Mouse (Mus musculus): ENCODE measurements around the gene Urad. TPM values are rescaled to one million over a fixed set of nuclear protein-coding genes. Genes with fewer than 3 reads are reported as not detected.

Urad gene
- polyA plus RNA-seq, 1 experiment, result not detected

DNA sequence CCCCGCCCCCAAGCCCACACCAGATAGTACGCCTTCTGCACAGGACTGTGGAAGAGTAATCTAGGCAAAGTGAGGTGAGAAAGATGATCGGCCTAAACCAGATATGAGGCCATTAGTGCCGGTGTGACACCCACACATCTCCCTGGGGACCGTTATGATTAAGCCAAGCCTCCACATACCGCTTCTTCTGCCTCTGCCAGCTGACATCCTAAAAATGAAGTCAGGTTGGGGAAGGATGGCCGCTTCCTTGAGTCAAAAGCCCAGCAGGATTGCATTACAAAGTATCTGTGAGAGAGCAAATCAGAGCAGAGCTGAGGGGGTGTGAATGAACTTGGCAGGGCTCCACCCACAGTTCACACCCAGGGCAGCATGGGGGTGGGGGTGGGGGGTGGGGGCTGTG, 10.5 kb upstream of the Urad start:
- TF ChIP-seq CTCF (IDR thresholded peaks at IDR 0.05; ENCODE audit: insufficient read depth, low read depth, low read length), result no peak
- TF ChIP-seq POLR2A (IDR thresholded peaks at IDR 0.05; ENCODE audit: insufficient read depth, low read depth, low read length), result no peak
- H3K4me1 ChIP-seq (ENCODE audit: control insufficient read depth, insufficient read depth, low read length), result no peaks in the 10 kb centered on the region
- H3K27ac ChIP-seq (ENCODE audit: insufficient read depth, low read depth, low read length), result no peak overlapping the region
- H3K4me3 ChIP-seq (ENCODE audit: insufficient read depth, low read depth, low read length), result no peak overlapping the region
- WGBS, result 51% methylated on average over 7 of the region's 7 CpGs

DNA sequence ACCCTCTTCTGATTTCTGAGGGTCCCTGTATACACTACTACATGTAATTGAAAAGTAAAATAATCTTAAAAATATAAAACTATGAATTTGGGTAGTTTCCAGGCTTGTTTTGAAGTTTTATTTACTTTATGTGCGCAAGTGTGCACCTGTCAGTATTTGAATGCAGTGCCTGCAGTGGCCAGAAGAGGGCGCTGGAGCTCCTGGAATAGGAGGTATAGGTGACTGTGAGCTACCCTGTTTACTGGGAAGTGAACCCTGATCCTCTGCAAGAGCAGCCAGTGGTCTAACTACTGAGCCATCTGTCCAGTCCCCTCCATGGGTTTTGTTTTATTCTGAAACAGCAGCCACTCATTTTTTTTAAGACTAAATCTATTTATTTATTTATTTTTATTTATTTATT, 9.3 kb upstream of the Urad start:
- WGBS, result 45% methylated on average over 2 of the region's 2 CpGs
- H3K4me3 ChIP-seq (ENCODE audit: insufficient read depth, low read depth, low read length), result no peak overlapping the region
- H3K4me1 ChIP-seq (ENCODE audit: control insufficient read depth, insufficient read depth, low read length), result no peaks in the 10 kb centered on the region
- no peak for TF ChIP-seq POLR2A (IDR thresholded peaks at IDR 0.05; ENCODE audit: insufficient read depth, low read depth, low read length)
- no peak for TF ChIP-seq CTCF (IDR thresholded peaks at IDR 0.05; ENCODE audit: insufficient read depth, low read depth, low read length)
- no peak overlapping the region for H3K27ac ChIP-seq (ENCODE audit: insufficient read depth, low read depth, low read length)

DNA sequence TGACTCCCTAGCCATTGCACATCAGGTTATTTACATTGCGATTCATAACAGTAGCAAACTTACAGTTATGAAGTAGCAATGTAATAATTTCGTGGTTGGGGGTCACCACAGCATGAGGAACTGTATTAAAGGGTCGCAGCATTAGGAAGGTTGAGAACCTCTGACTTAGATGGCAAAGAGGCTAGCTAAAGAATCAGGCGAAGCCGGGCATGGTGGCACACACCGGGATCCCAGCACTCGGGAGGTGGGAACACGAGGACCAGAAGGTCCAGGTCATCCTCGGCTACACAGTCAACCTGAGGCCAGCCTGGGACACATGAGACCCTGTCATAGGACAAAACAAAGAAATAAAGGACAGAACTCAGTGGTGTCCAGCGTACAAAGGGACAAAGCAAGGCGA, 7.7 kb upstream of the Urad start:
- TF ChIP-seq CTCF (IDR thresholded peaks at IDR 0.05; ENCODE audit: insufficient read depth, low read depth, low read length), result no peak
- Histone ChIP-seq H3K4me1 (ENCODE audit: control insufficient read depth, insufficient read depth, low read length) (no peaks in the 10 kb centered on the region), H3K4me3 (ENCODE audit: insufficient read depth, low read depth, low read length) (no peak overlapping the region), H3K27ac (ENCODE audit: insufficient read depth, low read depth, low read length) (no peak overlapping the region)
- 79% methylated on average over 11 of the region's 11 CpGs for WGBS

DNA sequence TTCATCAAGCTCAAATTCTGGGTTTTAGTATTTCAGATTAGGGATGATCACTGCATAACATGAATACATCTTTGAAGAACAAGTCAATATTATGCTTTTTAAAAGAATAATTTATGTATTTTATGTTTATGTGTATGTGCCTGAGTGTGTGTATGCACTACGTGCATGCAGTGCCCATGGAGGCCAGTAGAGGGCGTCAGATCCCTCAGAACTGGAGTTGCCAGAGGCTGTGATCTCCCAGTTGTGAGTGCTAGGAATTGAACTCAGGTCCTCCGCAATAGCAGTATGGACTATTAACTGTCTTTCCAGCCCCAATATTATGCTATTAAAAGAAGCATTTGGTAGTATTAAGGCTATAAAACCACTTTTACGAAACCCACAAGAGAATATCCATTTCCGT, 5.4 kb upstream of the Urad start:
- no peak overlapping the region for H3K27ac ChIP-seq (ENCODE audit: insufficient read depth, low read depth, low read length)
- H3K4me1 ChIP-seq (ENCODE audit: control insufficient read depth, insufficient read depth, low read length), result no peaks in the 10 kb centered on the region
- H3K4me3 ChIP-seq (ENCODE audit: insufficient read depth, low read depth, low read length), result no peak overlapping the region
- TF ChIP-seq POLR2A (IDR thresholded peaks at IDR 0.05; ENCODE audit: insufficient read depth, low read depth, low read length) (no peak), CTCF (IDR thresholded peaks at IDR 0.05; ENCODE audit: insufficient read depth, low read depth, low read length) (no peak)
- 87% methylated on average over 5 of the region's 5 CpGs for WGBS

DNA sequence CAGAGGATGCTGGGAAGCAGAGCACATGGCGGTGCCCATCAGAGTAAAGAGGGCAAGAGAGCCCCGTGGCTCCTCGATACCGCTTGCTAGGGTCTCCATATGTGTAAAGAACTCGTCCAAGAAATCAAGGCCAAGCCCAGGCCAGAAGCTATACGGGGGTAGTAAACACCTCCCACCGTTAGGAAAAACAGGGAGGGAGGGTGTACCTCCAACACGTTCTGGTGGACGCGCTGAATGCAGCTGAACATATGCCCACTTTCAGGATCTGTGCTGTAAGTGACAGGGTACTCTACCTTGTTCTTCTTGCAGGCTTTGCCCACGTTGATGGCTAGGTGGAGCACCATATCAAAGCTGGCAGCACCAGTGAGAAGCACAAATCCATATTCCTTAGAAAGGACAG, 3.7 kb upstream of the Urad start:
- Histone ChIP-seq H3K27ac (ENCODE audit: insufficient read depth, low read depth, low read length) (no peak overlapping the region), H3K4me1 (ENCODE audit: control insufficient read depth, insufficient read depth, low read length) (no peaks in the 10 kb centered on the region), H3K4me3 (ENCODE audit: insufficient read depth, low read depth, low read length) (no peak overlapping the region)
- TF ChIP-seq POLR2A (IDR thresholded peaks at IDR 0.05; ENCODE audit: insufficient read depth, low read depth, low read length) (no peak), CTCF (IDR thresholded peaks at IDR 0.05; ENCODE audit: insufficient read depth, low read depth, low read length) (no peak)
- 76% methylated on average over 11 of the region's 11 CpGs for WGBS

DNA sequence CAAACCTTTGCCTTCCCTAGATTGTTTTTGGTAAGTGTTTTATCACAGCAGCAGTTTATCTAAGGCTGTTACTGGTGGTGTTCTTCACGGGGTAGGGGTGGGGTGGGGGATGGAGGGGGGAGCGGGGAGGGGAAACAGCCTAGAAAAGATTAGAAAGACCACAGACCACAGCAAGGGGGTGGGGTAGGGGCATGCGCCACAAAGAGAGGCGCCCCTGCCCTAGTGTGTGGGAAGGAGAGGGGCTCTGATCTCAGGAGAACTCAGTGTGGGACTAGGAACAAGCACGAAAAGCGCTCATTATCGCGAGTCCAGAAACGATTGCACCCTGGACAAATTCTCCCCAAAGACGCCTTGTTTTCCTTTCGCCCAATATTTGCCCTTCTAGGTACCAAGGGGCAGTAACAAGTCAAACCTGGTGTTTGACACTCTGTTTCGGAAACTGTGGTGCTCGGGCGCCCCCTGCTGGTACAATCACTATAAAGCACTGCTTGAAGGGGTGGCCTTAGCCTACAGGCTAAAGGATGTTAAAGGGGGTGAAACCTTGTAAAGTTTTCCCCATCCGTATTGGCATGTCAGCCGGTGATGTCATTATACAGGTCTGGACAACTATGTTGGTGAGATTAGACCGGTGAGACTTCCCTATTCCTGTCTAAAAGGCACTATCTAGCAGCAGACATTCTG, 1.1 kb upstream of the Urad start:
- no peak overlapping the region for H3K4me3 ChIP-seq (ENCODE audit: insufficient read depth, low read depth, low read length)
- 22% methylated on average over 17 of the region's 17 CpGs for WGBS
- TF ChIP-seq POLR2A (IDR thresholded peaks at IDR 0.05; ENCODE audit: insufficient read depth, low read depth, low read length) (no peak), CTCF (IDR thresholded peaks at IDR 0.05; ENCODE audit: insufficient read depth, low read depth, low read length) (peak; percentile 41; the same call in 1 of the 2 replicates)
- no peaks in the 10 kb centered on the region for H3K4me1 ChIP-seq (ENCODE audit: control insufficient read depth, insufficient read depth, low read length)
- H3K27ac ChIP-seq (ENCODE audit: insufficient read depth, low read depth, low read length), result no peak overlapping the region

DNA sequence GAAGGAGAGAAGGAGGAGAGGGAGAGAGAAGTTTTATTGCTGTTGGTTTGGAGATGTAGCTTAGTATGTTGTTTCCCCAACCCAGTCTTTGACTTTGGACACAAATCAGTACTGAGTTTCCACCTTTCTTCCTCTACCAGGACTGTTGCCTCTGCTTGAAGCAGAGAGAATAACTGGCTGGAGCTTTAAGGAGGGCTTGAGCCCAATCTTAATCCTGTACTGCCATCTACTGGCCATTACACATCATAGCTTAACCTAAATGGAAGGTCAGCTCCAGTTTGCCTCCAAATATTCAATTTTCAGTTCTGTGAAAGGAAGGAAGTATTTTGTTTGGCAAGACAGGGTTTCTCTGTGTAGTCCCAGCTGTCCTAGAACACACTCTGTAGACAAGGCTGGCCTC, 2.6 kb downstream of the Urad start:
- H3K4me3 ChIP-seq (ENCODE audit: insufficient read depth, low read depth, low read length), result no peak overlapping the region
- TF ChIP-seq POLR2A (IDR thresholded peaks at IDR 0.05; ENCODE audit: insufficient read depth, low read depth, low read length), result no peak
- no peak for TF ChIP-seq CTCF (IDR thresholded peaks at IDR 0.05; ENCODE audit: insufficient read depth, low read depth, low read length)
- no peaks in the 10 kb centered on the region for H3K4me1 ChIP-seq (ENCODE audit: control insufficient read depth, insufficient read depth, low read length)
- H3K27ac ChIP-seq (ENCODE audit: insufficient read depth, low read depth, low read length), result no peak overlapping the region

DNA sequence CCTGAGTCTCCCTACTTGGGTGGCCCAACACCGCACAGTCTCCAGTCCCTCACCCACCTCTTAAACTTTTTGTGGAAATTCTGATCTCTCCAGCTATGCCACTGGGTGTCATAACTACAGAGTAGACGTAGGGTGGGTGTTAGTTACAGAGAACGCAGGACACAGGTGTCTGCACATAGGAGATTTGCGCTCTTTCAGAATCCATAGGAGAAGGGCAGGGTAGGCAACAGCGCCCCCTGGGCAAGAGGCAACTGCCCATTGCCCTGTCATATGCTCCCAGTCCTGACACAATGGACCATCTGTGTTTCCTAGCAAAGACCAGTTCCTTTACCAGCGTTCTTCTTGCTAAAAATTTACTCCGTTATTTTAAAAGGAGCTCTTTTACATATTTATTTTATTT, 4.2 kb downstream of the Urad start:
- Histone ChIP-seq H3K4me1 (ENCODE audit: control insufficient read depth, insufficient read depth, low read length) (no peaks in the 10 kb centered on the region), H3K4me3 (ENCODE audit: insufficient read depth, low read depth, low read length) (no peak overlapping the region), H3K27ac (ENCODE audit: insufficient read depth, low read depth, low read length) (no peak overlapping the region)
- 15% methylated on average over 7 of the region's 7 CpGs for WGBS
- TF ChIP-seq POLR2A (IDR thresholded peaks at IDR 0.05; ENCODE audit: insufficient read depth, low read depth, low read length), result no peak

DNA sequence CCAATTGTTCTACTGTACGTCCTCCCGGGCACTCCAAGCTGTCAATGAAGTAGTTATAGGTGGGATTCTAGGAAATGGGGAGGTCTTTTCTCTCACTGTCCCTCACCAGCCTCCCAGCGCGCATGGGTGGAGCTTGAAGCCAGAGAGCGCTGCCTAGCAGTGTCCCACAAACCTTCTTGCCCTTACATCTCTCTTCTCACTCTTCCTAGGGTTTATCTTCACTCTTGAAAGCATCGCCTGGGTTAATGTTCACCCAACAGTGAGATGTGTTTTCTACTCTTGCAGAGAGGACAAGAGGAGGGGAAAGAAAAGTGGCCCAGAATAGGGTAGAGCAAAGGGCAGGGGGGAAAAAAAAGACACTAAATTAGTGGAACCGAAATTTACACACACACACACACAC, 4.9 kb downstream of the Urad start:
- WGBS, result 3% methylated on average over 7 of the region's 7 CpGs
- Histone ChIP-seq H3K27ac (ENCODE audit: insufficient read depth, low read depth, low read length) (no peak overlapping the region), H3K4me1 (ENCODE audit: control insufficient read depth, insufficient read depth, low read length) (no peaks in the 10 kb centered on the region), H3K4me3 (ENCODE audit: insufficient read depth, low read depth, low read length) (no peak overlapping the region)
- TF ChIP-seq POLR2A (IDR thresholded peaks at IDR 0.05; ENCODE audit: insufficient read depth, low read depth, low read length), result no peak
- no peak for TF ChIP-seq CTCF (IDR thresholded peaks at IDR 0.05; ENCODE audit: insufficient read depth, low read depth, low read length)
